Mouse (Mus musculus) C2C12 (cell line): Measurements from ENCODE around the gene Man1b1. TPM values are rescaled to one million over a fixed set of nuclear protein-coding genes. Genes with fewer than 3 reads are reported as not detected.

ENCODE experiments used
- H3K27me3 ChIP-seq: one replicate; pipeline ENCODE4 v1.6.1; 2011; ENCODE audit not compliant: control insufficient read depth, insufficient read depth, insufficient read length
- H3K36me3 ChIP-seq: one replicate; pipeline ENCODE4 v1.6.1; 2011; ENCODE audit not compliant: control insufficient read depth, insufficient read depth
- H3K4me3 ChIP-seq: one replicate; pipeline ENCODE4 v1.5.1; 2011; ENCODE audit warnings: mild to moderate bottlenecking, control low read depth; ENCODE audit not compliant: poor library complexity, insufficient read depth, severe bottlenecking
- H3K79me2 ChIP-seq: one replicate; pipeline ENCODE4 v1.6.1; 2011; ENCODE audit not compliant: control insufficient read depth, insufficient read depth
- H3K79me3 ChIP-seq: one replicate; pipeline ENCODE4 v1.6.1; 2011; ENCODE audit warnings: low read depth, control low read depth
- H3ac ChIP-seq: one replicate; pipeline ENCODE3; 2011; ENCODE audit warnings: low read depth; ENCODE audit not compliant: control insufficient read depth, insufficient read length
- CEBPB ChIP-seq: IDR thresholded peaks from one replicate; pipeline ENCODE4 v1.6.1; 2011; ENCODE audit warnings: low read depth, mild to moderate bottlenecking, control low read depth, moderate library complexity
- CTCF ChIP-seq: IDR thresholded peaks from one replicate; pipeline ENCODE4 v1.5.1; 2011; ENCODE audit not compliant: control insufficient read depth, insufficient read depth, insufficient read length
- FOSL1 ChIP-seq: IDR thresholded peaks from one replicate; pipeline ENCODE4 v1.8.0; 2011; ENCODE audit warnings: mild to moderate bottlenecking, low read length; ENCODE audit not compliant: poor library complexity, insufficient read depth, severe bottlenecking
- MAX ChIP-seq: IDR thresholded peaks from one replicate; pipeline ENCODE4 v1.6.1; 2011; ENCODE audit warnings: mild to moderate bottlenecking, control low read depth
- MYOD1 ChIP-seq: IDR thresholded peaks from one replicate; pipeline ENCODE4 v1.6.1; 2011; ENCODE audit warnings: low read depth; ENCODE audit not compliant: control insufficient read depth, insufficient read length
- MYOG ChIP-seq: IDR thresholded peaks from one replicate; pipeline ENCODE4 v1.6.1; 2011; ENCODE audit not compliant: control insufficient read depth, insufficient read length; ENCODE audit errors: extremely low read depth
- USF1 ChIP-seq: IDR thresholded peaks from one replicate; pipeline ENCODE4 v1.6.1; 2011; ENCODE audit warnings: low read depth, mild to moderate bottlenecking, control low read depth, moderate library complexity
- polyA plus RNA-seq: library from polyadenylated mRNA; unstranded; fragments of >200 nt; fragmentation: generic; extraction: Trizol; gene quantifications from one replicate; pipeline ENCODE4 v1.2.1, GENCODE M21; 2012; ENCODE audit warnings: missing spikeins

Man1b1 gene
- polyA plus RNA-seq, 1 experiment, result 38.0 TPM

DNA sequence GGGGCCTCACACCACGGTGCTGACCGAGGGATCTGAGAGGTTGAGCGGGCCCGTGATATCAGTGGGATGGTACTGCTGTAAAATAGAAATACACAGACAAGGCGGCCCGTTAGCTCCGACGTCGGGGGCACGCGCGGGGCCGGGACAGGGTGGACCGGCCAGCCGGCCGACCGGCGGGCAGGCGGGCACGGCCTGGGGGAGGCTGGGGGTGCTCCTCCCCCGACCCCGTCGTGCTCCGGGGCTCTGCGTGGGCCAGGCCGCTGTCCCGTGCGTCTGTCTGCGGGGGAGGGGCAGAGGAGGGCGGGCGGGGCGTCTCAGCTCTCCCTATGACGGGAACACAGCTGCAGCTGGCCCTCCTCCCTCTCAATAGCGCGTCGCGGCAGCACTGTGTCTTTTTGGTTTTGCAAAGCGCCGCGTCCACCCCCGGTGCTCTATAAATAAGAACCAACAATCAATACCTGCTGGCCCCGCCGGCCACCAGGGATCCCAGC lies 40.0 kb upstream of the Man1b1 start:
- H3K36me3 ChIP-seq, result no peaks in the 10 kb centered on the region
- H3ac ChIP-seq, result no peak overlapping the region
- peaks cover 80% of the 10 kb centered on the region for H3K27me3 ChIP-seq
- TF ChIP-seq FOSL1 (no peak), CTCF (no peak), MAX (no peak), MYOG (no peak), MYOD1 (no peak), CEBPB (no peak), USF1 (no peak)
- H3K4me3 ChIP-seq, result no peak overlapping the region
- H3K79me3 ChIP-seq, result no peaks in the 10 kb centered on the region
- no peaks in the 10 kb centered on the region for H3K79me2 ChIP-seq

DNA sequence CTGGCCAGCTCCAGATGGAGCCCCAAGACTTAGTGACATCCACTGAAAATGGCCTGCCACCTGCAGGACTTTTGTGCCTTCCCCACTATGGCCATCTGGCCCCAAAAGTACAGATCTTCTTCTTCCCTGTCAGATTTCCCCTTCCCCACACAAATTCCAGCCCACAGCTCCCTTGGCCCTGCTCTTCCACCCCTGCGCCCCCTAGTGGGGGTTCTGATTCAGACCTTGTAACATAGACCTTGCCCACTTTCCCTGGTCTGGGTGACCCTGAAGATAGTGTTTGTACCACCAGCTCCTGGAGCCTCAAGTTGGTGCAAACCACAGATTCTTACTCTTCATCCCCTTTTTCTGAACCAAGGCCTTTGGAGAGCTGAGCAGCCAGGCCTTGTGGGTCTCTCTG lies 39.3 kb upstream of the Man1b1 start:
- Histone ChIP-seq H3K36me3 (no peaks in the 10 kb centered on the region), H3K79me3 (no peaks in the 10 kb centered on the region), H3K79me2 (no peaks in the 10 kb centered on the region), H3K4me3 (no peak overlapping the region), H3ac (no peak overlapping the region), H3K27me3 (peaks cover 88% of the 10 kb centered on the region)
- no peak for TF ChIP-seq MYOG
- peak; percentile 37 for TF ChIP-seq CTCF

DNA sequence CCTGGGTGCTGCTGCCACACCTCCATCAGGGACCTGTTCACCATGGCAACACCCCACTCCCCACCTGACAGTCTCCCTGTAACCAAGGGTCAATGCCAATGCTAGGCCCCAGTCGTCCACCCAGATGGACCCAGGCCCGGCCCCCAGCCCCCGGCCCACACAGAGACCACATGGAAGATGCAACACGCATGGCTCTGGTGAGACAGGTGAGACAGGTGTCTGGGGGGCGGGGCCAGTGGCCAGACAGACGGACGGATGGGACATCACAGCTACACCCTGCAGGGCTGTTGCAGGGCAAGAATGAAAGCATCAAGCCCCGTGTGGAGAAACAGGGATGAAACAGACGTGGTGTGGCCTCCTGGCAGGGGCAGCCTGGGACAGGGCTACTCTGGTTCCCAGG lies 38.4 kb upstream of the Man1b1 start:
- Histone ChIP-seq H3K79me3 (no peaks in the 10 kb centered on the region), H3K4me3 (no peak overlapping the region), H3K27me3 (peaks cover 91% of the 10 kb centered on the region), H3ac (no peak overlapping the region), H3K36me3 (no peaks in the 10 kb centered on the region), H3K79me2 (no peaks in the 10 kb centered on the region)
- TF ChIP-seq CTCF (no peak), CEBPB (no peak), USF1 (no peak), FOSL1 (no peak), MYOG (no peak)

DNA sequence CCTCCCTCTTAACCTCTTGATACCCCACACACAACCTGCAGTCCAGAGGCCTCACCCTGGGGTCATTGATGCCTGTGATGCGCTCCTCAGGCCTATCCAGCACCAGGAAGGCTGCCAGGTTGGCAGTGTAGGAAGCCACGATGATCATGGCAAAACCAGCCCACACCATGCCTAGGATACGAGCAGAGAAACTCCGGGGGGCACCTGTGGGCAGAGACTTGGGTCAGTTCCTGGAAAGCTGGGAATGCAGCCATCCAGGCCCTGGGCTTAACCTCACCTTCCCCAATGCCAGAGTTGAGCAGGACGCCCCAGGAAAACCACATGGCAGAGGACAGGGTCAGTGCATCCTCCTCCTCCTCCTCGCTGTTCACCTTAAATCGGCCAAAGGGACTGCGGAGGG lies 35.0 kb upstream of the Man1b1 start:
- peaks cover 67% of the 10 kb centered on the region for H3K27me3 ChIP-seq
- H3K79me2 ChIP-seq, result no peaks in the 10 kb centered on the region
- TF ChIP-seq CTCF, result no peak
- TF ChIP-seq MAX, result no peak
- no peak for TF ChIP-seq MYOG
- no peak for TF ChIP-seq FOSL1
- no peak for TF ChIP-seq CEBPB
- no peak for TF ChIP-seq MYOD1
- no peak for TF ChIP-seq USF1
- no peaks in the 10 kb centered on the region for H3K36me3 ChIP-seq
- no peaks in the 10 kb centered on the region for H3K79me3 ChIP-seq
- no peak overlapping the region for H3ac ChIP-seq
- H3K4me3 ChIP-seq, result no peak overlapping the region

DNA sequence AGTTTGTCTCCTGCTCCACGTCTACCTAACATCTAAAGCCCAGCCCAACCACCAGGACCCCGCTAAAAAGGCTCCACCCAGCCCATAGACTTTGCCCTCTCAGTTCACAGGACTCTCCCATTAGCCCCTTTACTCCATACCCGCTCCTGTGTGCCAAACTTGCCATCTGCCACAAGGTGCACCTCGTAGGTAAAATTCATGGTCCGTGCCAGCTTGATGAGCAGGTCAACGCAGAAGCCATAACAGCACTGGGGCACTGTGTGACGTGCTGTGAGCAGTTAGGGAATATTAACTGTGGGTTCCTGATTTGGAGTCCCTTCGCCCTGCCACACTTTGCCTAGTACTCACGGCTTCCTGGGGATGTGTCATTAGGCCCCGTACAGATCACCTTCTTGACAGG lies 34.1 kb upstream of the Man1b1 start:
- Histone ChIP-seq H3ac (no peak overlapping the region), H3K36me3 (no peaks in the 10 kb centered on the region), H3K79me3 (no peaks in the 10 kb centered on the region), H3K4me3 (no peak overlapping the region), H3K79me2 (no peaks in the 10 kb centered on the region), H3K27me3 (peaks cover 64% of the 10 kb centered on the region)
- TF ChIP-seq CTCF, result no peak
- no peak for TF ChIP-seq MYOD1
- TF ChIP-seq MAX, result no peak
- TF ChIP-seq CEBPB, result no peak

DNA sequence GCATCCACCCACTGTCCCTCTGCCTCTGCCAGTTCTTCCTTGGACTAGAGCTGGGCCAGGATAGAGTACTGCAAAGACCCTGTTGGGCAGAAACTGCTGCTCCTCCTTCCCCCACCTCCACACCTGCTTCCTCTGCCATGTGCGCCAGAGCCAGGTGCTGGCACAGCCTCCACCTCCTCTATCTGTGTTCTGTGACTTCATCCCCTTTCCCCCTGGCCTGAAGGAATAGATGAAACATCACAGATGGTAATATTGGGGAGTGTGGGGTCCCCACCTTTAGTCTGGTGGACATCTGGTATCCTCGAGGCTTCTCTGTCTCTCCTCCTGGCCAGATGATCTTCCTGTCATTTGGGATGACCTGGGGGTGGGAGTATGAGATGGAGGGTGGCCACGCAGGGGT lies 28.7 kb upstream of the Man1b1 start:
- Histone ChIP-seq H3K4me3 (no peak overlapping the region), H3K79me3 (no peaks in the 10 kb centered on the region), H3K36me3 (no peaks in the 10 kb centered on the region), H3K79me2 (no peaks in the 10 kb centered on the region), H3K27me3 (peaks cover 47% of the 10 kb centered on the region), H3ac (no peak overlapping the region)
- TF ChIP-seq USF1 (no peak), MAX (no peak), FOSL1 (no peak), MYOD1 (no peak)

DNA sequence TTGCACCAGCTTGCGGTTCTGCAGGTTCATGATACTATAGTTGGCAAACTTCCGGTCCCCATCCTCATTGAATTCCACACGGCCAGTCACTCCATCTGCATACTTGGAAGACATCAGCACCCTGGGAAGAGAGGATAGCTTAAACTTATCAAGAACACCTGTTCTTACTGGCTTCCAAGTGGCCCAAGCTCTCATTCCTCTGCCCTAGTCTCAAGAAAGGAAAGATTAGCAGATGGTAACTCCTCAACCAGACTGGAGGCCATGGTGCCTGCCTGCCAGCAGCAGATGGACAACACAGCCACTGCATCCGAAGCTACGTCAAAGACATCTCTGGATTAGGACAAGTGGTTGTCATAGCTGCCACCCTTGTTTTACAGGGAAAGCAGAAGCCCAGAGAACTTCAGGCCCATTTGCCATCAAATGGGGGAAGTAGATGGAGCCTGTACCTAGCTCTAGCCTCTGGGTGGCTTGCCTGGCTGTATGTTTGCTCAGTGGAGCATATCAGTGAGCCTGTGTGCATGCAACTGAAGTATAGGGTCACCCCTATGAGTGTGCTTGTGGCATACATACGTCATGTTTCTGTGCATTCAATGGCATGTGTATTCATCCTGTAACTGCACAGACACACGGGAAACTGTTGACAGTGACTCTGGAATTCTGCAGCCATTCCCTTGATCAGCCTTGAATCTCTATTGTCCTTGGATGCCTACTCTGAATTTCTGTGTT lies 28.0 kb upstream of the Man1b1 start:
- no peaks in the 10 kb centered on the region for H3K79me3 ChIP-seq
- H3K36me3 ChIP-seq, result no peaks in the 10 kb centered on the region
- peaks cover 46% of the 10 kb centered on the region for H3K27me3 ChIP-seq
- no peak overlapping the region for H3K4me3 ChIP-seq
- no peaks in the 10 kb centered on the region for H3K79me2 ChIP-seq
- TF ChIP-seq MYOD1 (no peak), FOSL1 (no peak), CTCF (no peak), USF1 (no peak), MAX (no peak), MYOG (no peak)
- no peak overlapping the region for H3ac ChIP-seq
